Mouse (Mus musculus) neural tube, embryonic 12.5 days (tissue): ENCODE measurements around the gene Fdx1l. TPM values are rescaled to one million over a fixed set of nuclear protein-coding genes. Genes with fewer than 3 reads are reported as not detected.
"Not testable (repeated sequence)": the region's sequence is repeated elsewhere in the genome, so short reads cannot be mapped to it uniquely, and the experiment has no call there.

Experiments used
- ATAC-seq: fragments of 200-750 bp; cut with Nextera tagmentation; 2 replicates; pipeline ENCODE4 v1.8.0; 2017; ENCODE audit warnings: low read depth, mild to moderate bottlenecking, moderate TSS enrichment, moderate library complexity; ENCODE audit not compliant: low FRiP score
- H3K27ac ChIP-seq: fragments of 300-500 bp; sonication (generic); 2 replicates; pipeline ENCODE4 v1.5.1; 2016
- H3K27me3 ChIP-seq: fragments of 300-500 bp; sonication (generic); replicated peaks from 2 replicates; pipeline ENCODE4 v1.6.1; 2016; ENCODE audit warnings: mild to moderate bottlenecking
- H3K36me3 ChIP-seq: fragments of 300-500 bp; sonication (generic); 2 replicates; pipeline ENCODE4 v1.6.1; 2016; ENCODE audit warnings: mild to moderate bottlenecking
- H3K4me1 ChIP-seq: fragments of 300-500 bp; sonication (generic); 2 replicates; pipeline ENCODE4 v1.6.1; 2016
- H3K4me2 ChIP-seq: fragments of 300-500 bp; sonication (generic); replicated peaks from 2 replicates; pipeline ENCODE4 v1.6.1; 2016; ENCODE audit warnings: mild to moderate bottlenecking
- H3K4me3 ChIP-seq: fragments of 300-500 bp; sonication (generic); 2 replicates; pipeline ENCODE4 v1.5.1; 2016
- H3K9ac ChIP-seq: fragments of 300-500 bp; sonication (generic); 2 replicates; pipeline ENCODE4 v1.6.1; 2016; ENCODE audit warnings: mild to moderate bottlenecking
- H3K9me3 ChIP-seq: fragments of 300-500 bp; sonication (generic); 2 replicates; pipeline ENCODE4 v1.6.1; 2016; ENCODE audit warnings: mild to moderate bottlenecking
- WGBS: fragments of 180-500 bp; shearing (Covaris S2); methylation state at CpG from one replicate; pipeline ENCODE4 v1.1.7; 2016; 5-methylcytosine and 5-hydroxymethylcytosine counted together
- polyA plus RNA-seq: library from polyadenylated mRNA; unstranded; fragments of >200 nt; fragmentation: Nextera tagmentation; extraction: Ambion mirVana; gene quantifications from 2 replicates; pipeline ENCODE4 v1.2.1, GENCODE M21; 2016

Gene Fdx1l
- polyA plus RNA-seq, 1 experiment from 2014 or later, result 44.0 TPM

- WGBS, result 91% methylated on average over 2 of the region's 2 CpGs
- ATAC-seq, result no peak
These were observed 10.5 kb downstream of the Fdx1l start for GRCm38 (mm10) chr9:21062928-21063327.

DNA sequence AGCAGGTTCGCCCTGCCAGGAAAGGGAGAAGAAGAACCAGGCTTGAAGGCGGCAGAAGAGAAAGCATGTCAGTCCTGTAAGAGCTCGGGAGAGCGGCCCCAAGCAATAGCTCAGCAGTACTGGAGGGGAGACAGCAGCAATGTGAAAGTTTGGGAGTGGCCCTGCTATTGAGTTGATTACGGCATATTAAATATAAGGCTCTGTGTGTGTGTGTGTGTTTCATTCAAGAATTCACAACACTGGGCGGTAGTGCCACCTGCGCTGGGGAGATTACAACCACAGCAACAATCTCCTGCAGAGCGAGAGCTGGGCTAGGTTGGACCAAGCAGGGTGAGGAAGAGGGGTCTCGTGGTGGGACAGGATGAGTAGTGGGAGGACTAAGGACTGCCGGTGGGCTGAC, 21.8 kb downstream of the Fdx1l start:
- WGBS, result 65% methylated on average over 10 of the region's 10 CpGs
- no peak for ATAC-seq
- H3K4me3 ChIP-seq, result no peak overlapping the region
- no peak overlapping the region for H3K27ac ChIP-seq
- H3K27me3 ChIP-seq, result no peaks in the 10 kb centered on the region
- no peaks in the 10 kb centered on the region for H3K4me1 ChIP-seq
- H3K4me2 ChIP-seq, result no peak overlapping the region
- no peaks in the 10 kb centered on the region for H3K36me3 ChIP-seq
- H3K9me3 ChIP-seq, result no peaks in the 10 kb centered on the region
- no peak overlapping the region for H3K9ac ChIP-seq

More at GRCm38 (mm10) chr9:21062928-21063327, 10.5 kb downstream of the Fdx1l start:
- Histone ChIP-seq H3K27me3 (no peaks in the 10 kb centered on the region), H3K27ac (no peak overlapping the region), H3K4me3 (no peak overlapping the region), H3K9ac (no peak overlapping the region), H3K4me1 (no peaks in the 10 kb centered on the region), H3K36me3 (peaks cover 44% of the 10 kb centered on the region), H3K9me3 (no peaks in the 10 kb centered on the region), H3K4me2 (no peak overlapping the region)

DNA sequence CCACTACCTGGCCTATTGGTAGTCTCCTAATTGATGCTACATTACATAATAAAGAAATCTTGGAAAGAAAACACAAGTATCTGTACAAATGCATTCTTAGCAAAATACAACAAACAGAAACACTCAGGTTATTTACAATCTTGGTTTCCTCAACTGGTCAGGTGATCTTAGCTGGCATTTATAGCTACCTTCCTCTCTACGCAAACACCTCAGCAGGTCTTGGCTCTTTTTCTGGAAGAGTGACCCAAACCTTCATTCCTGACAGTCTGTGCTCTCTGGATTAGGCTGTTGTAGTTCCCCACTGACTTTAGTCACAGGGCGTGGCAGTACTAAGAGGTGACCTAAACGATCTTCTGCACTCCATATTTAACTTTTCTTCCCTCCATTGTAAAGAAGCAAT, 28.2 kb downstream of the Fdx1l start:
- no peak overlapping the region for H3K4me2 ChIP-seq
- 82% methylated on average over 3 of the region's 3 CpGs for WGBS
- no peak overlapping the region for H3K4me3 ChIP-seq
- H3K9ac ChIP-seq, result no peak overlapping the region
- no peak overlapping the region for H3K27ac ChIP-seq
- no peak for ATAC-seq
- no peaks in the 10 kb centered on the region for H3K4me1 ChIP-seq
- H3K27me3 ChIP-seq, result peaks cover 2% of the 10 kb centered on the region
- no peaks in the 10 kb centered on the region for H3K9me3 ChIP-seq
- H3K36me3 ChIP-seq, result no peaks in the 10 kb centered on the region

GRCm38 (mm10) chr9:21044785-21045184, 28.6 kb downstream of the Fdx1l start:
- WGBS, result 45% methylated on average over 1 of the region's 1 CpGs
- not testable (repeated sequence) for H3K27me3 ChIP-seq, H3K36me3 ChIP-seq, H3K9me3 ChIP-seq, H3K9ac ChIP-seq, H3K4me1 ChIP-seq, H3K4me2 ChIP-seq, H3K27ac ChIP-seq, ATAC-seq, H3K4me3 ChIP-seq

DNA sequence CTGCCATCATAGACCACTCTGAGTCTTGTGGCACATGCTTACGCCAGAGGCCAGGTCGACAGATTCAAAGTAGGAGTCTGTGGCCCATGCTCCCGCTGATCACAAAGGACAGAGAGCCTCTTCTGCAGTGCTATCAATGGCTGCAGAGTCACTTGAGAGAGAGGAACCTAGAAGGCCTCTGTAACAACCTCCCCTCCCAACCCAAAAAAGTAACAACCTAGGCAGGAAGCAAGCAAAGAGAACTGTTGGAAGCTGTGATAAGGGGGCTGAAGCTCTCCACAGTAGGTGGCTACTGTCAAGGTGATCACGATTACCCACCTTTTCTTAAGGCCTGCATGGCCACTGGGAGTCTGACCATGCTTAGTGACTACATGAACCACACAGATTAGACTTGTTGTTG, 29.9 kb downstream of the Fdx1l start:
- H3K4me3 ChIP-seq, result no peak overlapping the region
- WGBS, result 79% methylated on average over 4 of the region's 4 CpGs
- H3K9ac ChIP-seq, result no peak overlapping the region
- no peaks in the 10 kb centered on the region for H3K36me3 ChIP-seq
- H3K4me1 ChIP-seq, result no peaks in the 10 kb centered on the region
- peaks cover 17% of the 10 kb centered on the region for H3K27me3 ChIP-seq
- no peak overlapping the region for H3K27ac ChIP-seq
- no peak overlapping the region for H3K4me2 ChIP-seq
- H3K9me3 ChIP-seq, result peaks cover 3% of the 10 kb centered on the region; the same call in 1 of the 2 replicates
- no peak for ATAC-seq

DNA sequence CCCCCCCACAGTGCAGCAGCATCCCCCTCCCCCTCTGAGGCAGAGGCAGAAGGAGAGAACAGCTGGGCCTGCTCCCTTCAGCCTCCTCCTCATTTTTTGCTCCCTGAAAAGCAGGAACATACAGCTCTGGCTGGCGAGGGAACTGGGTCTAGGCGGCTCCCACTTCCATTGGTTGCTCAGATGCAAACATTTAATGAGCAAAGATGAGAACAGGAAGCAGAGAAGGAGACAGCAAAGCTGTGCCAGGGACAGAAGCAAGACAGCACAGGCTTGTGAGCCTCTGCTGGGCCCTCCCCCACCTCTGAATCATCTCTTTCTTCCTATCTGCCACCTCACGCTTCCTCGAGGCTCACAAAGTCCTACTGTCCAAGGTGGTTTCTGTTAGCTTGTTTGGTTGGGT, 32.1 kb downstream of the Fdx1l start:
- 59% methylated on average over 4 of the region's 4 CpGs for WGBS
- H3K27me3 ChIP-seq, result peaks cover 40% of the 10 kb centered on the region
- no peaks in the 10 kb centered on the region for H3K36me3 ChIP-seq
- H3K9me3 ChIP-seq, result peaks cover 3% of the 10 kb centered on the region; the same call in 1 of the 2 replicates
- ATAC-seq, result no peak
- no peak overlapping the region for H3K27ac ChIP-seq
- no peak overlapping the region for H3K4me2 ChIP-seq
- no peak overlapping the region for H3K9ac ChIP-seq
- H3K4me3 ChIP-seq, result no peak overlapping the region
- H3K4me1 ChIP-seq, result peaks cover 16% of the 10 kb centered on the region

DNA sequence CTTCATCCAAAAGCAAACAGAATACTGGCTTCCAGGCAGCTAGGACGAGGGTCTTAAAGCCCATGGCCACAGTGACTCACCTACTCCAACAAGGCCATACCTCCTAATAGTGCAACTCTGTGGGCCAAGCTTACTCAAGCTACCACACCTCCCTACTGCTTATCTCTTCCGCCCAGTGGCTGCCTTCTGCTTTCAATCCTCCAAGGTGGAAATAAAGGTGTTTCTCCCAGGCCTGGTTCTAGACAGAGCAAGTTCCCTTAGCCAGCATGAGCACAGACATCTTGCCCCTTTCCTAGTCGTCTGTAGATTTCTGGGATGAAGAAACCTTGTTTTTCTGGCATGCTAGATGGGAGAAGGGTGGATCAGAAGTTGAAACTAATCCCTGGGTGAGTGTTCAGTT, 33.6 kb downstream of the Fdx1l start:
- no peak for ATAC-seq
- 76% methylated on average over 3 of the region's 3 CpGs for WGBS
- peaks cover 3% of the 10 kb centered on the region; the same call in 1 of the 2 replicates for H3K9me3 ChIP-seq
- peaks cover 55% of the 10 kb centered on the region for H3K27me3 ChIP-seq
- no peak overlapping the region for H3K4me2 ChIP-seq
- no peak overlapping the region for H3K9ac ChIP-seq
- no peaks in the 10 kb centered on the region for H3K36me3 ChIP-seq
- H3K4me3 ChIP-seq, result no peak overlapping the region
- peaks cover 16% of the 10 kb centered on the region for H3K4me1 ChIP-seq
- no peak overlapping the region for H3K27ac ChIP-seq

DNA sequence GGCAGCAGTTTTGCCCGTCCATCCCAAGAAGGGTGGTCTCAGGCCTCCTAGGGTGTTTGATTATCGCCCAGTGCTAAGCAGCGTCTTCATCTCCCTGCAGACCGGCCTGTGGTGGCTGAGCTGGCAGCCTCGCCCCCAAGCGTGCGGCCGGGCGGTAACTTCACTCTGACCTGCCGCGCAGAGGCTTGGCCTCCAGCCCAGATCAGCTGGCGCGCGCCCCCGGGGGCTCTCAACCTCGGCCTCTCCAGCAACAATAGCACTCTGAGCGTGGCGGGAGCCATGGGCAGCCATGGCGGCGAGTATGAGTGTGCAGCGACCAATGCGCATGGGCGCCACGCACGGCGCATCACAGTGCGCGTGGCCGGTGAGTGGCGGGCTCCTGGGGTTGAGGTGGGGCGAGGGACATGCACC, 35.9 kb downstream of the Fdx1l start:
- H3K9ac ChIP-seq, result peak overlapping the region; percentile 26; the same call in 1 of the 2 replicates
- 0 out of 2 replicates have a peak, but pooled peaks have one; percentile 14 for ATAC-seq
- H3K4me2 ChIP-seq, result peak overlapping the region; percentile 59
- H3K27ac ChIP-seq, result no peak overlapping the region
- H3K9me3 ChIP-seq, result peaks cover 3% of the 10 kb centered on the region; the same call in 1 of the 2 replicates
- peak overlapping the region; percentile 35 for H3K4me3 ChIP-seq
- peaks cover 77% of the 10 kb centered on the region for H3K27me3 ChIP-seq
- WGBS, result 2% methylated on average over 31 of the region's 31 CpGs
- H3K4me1 ChIP-seq, result peaks cover 28% of the 10 kb centered on the region
- no peaks in the 10 kb centered on the region for H3K36me3 ChIP-seq

GRCm38 (mm10) chr9:21036666-21037065, 36.7 kb downstream of the Fdx1l start:
- WGBS, result 1% methylated on average over 22 of the region's 22 CpGs
- H3K4me3 ChIP-seq, result peak overlapping the region; percentile 35; the same call in 1 of the 2 replicates
- ATAC-seq, result no peak
- H3K9me3 ChIP-seq, result peaks cover 3% of the 10 kb centered on the region; the same call in 1 of the 2 replicates
- no peak overlapping the region for H3K27ac ChIP-seq
- peaks cover 36% of the 10 kb centered on the region for H3K4me1 ChIP-seq
- H3K36me3 ChIP-seq, result no peaks in the 10 kb centered on the region
- peak overlapping the region; percentile 59 for H3K4me2 ChIP-seq
- H3K9ac ChIP-seq, result 0 out of 2 replicates have a peak overlapping the region, but pooled peaks have one; percentile 8
- H3K27me3 ChIP-seq, result peaks cover 85% of the 10 kb centered on the region

- Histone ChIP-seq H3K9ac (no peak overlapping the region), H3K4me3 (no peak overlapping the region), H3K27ac (no peak overlapping the region), H3K36me3 (no peaks in the 10 kb centered on the region), H3K4me1 (peaks cover 41% of the 10 kb centered on the region), H3K4me2 (no peak overlapping the region), H3K27me3 (peaks cover 90% of the 10 kb centered on the region), H3K9me3 (peaks cover 3% of the 10 kb centered on the region; the same call in 1 of the 2 replicates)
- no peak for ATAC-seq
- 7% methylated on average over 20 of the region's 20 CpGs for WGBS
These were observed 37.3 kb downstream of the Fdx1l start for GRCm38 (mm10) chr9:21036161-21036560.

DNA sequence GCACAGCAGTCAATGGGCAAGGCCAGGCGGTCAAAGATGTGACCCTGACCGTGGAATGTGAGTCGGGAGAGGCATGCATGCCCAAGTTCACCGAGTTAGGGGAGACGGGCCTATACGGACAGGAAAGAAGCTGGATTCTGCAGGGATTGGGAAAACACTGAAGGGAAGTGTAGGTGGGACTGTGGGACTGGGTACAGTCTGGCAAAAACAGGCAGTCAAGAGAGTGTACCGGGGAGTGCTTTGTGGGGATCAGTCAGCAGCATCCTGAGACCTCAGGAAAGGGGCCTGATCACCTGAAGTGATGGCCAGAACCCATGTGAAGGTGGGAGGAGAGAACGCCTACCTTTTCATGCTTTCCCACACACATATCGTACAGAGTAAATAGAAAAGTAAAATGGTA, 37.8 kb downstream of the Fdx1l start:
- H3K4me3 ChIP-seq, result 0 out of 2 replicates have a peak overlapping the region, but pooled peaks have one; percentile 5
- 17% methylated on average over 9 of the region's 9 CpGs for WGBS
- H3K4me1 ChIP-seq, result peaks cover 47% of the 10 kb centered on the region
- H3K27me3 ChIP-seq, result peaks cover 94% of the 10 kb centered on the region
- peaks cover 3% of the 10 kb centered on the region; the same call in 1 of the 2 replicates for H3K9me3 ChIP-seq
- no peak overlapping the region for H3K9ac ChIP-seq
- no peak overlapping the region for H3K4me2 ChIP-seq
- no peaks in the 10 kb centered on the region for H3K36me3 ChIP-seq
- H3K27ac ChIP-seq, result no peak overlapping the region
- no peak for ATAC-seq

- Histone ChIP-seq H3K4me1 (peaks cover 54% of the 10 kb centered on the region), H3K4me2 (peak overlapping the region; percentile 12; the same call in 1 of the 2 replicates), H3K27me3 (peaks cover 96% of the 10 kb centered on the region), H3K36me3 (no peaks in the 10 kb centered on the region), H3K4me3 (no peak overlapping the region), H3K9me3 (peaks cover 3% of the 10 kb centered on the region; the same call in 1 of the 2 replicates), H3K27ac (no peak overlapping the region), H3K9ac (no peak overlapping the region)
- 2% methylated on average over 17 of the region's 17 CpGs for WGBS
- no peak for ATAC-seq
These were observed 38.8 kb downstream of the Fdx1l start for GRCm38 (mm10) chr9:21034481-21035085.

GRCm38 (mm10) chr9:21033136-21033535, 40.3 kb downstream of the Fdx1l start:
- H3K4me3 ChIP-seq, result peak overlapping the region; percentile 39
- under 1% methylated on average over 34 of the region's 34 CpGs for WGBS
- no peak overlapping the region for H3K9ac ChIP-seq
- peaks cover 95% of the 10 kb centered on the region for H3K27me3 ChIP-seq
- ATAC-seq, result no peak
- no peaks in the 10 kb centered on the region for H3K9me3 ChIP-seq
- no peaks in the 10 kb centered on the region for H3K36me3 ChIP-seq
- H3K27ac ChIP-seq, result no peak overlapping the region
- peak overlapping the region; percentile 84 for H3K4me2 ChIP-seq
- H3K4me1 ChIP-seq, result peaks cover 60% of the 10 kb centered on the region
